Mouse (Mus musculus) midbrain, embryonic 14.5 days (tissue): Measurements from ENCODE around the gene Pik3cg. TPM values are rescaled to one million over a fixed set of nuclear protein-coding genes. Genes with fewer than 3 reads are reported as not detected.

Source experiments
- ATAC-seq: fragments of 200-750 bp; cut with Nextera tagmentation; 2 replicates; pipeline ENCODE4 v1.8.0; 2017; ENCODE audit warnings: moderate number of reproducible peaks, moderate library complexity; ENCODE audit not compliant: low FRiP score, low TSS enrichment
- DNase-seq: peaks from one replicate; pipeline ENCODE4 v3.0.0-alpha.2; 2015
- H3K27ac ChIP-seq: fragments of 300-500 bp; sonication (generic); replicated peaks from 2 replicates; pipeline ENCODE4 v1.5.1; 2014; ENCODE audit warnings: mild to moderate bottlenecking, low read depth, low read length, moderate library complexity
- H3K27me3 ChIP-seq: fragments of 300-500 bp; sonication (generic); 2 replicates; pipeline ENCODE4 v1.6.1; 2014; ENCODE audit warnings: low read length, control low read depth, mixed read lengths; ENCODE audit not compliant: control insufficient read depth, insufficient read depth
- H3K36me3 ChIP-seq: fragments of 300-500 bp; sonication (generic); 2 replicates; pipeline ENCODE4 v1.6.1; 2014; ENCODE audit warnings: low read length, control low read depth; ENCODE audit not compliant: control insufficient read depth, insufficient read depth
- H3K4me1 ChIP-seq: fragments of 300-500 bp; sonication (generic); 2 replicates; pipeline ENCODE4 v1.6.1; 2014; ENCODE audit warnings: mild to moderate bottlenecking, antibody characterized with exemption, low read length, control low read depth; ENCODE audit not compliant: control insufficient read depth, insufficient read depth
- H3K4me2 ChIP-seq: fragments of 300-500 bp; sonication (generic); 2 replicates; pipeline ENCODE4 v1.6.1; 2014; ENCODE audit warnings: mild to moderate bottlenecking, low read length, moderate library complexity
- H3K4me3 ChIP-seq: fragments of 300-500 bp; sonication (generic); replicated peaks from 2 replicates; pipeline ENCODE4 v1.5.1; 2014; ENCODE audit warnings: low read depth, low read length
- H3K9ac ChIP-seq: fragments of 300-500 bp; sonication (generic); replicated peaks from 2 replicates; pipeline ENCODE4 v1.6.1; 2014; ENCODE audit warnings: mild to moderate bottlenecking, low read length, moderate library complexity
- H3K9me3 ChIP-seq: fragments of 300-500 bp; sonication (generic); 2 replicates; pipeline ENCODE4 v1.6.1; 2016; ENCODE audit warnings: low read length, control low read depth, mixed read lengths; ENCODE audit not compliant: control insufficient read depth
- WGBS: fragments of 180-500 bp; shearing (Covaris S2); extraction: QIAGEN DNeasy Blood & Tissue Kit; methylation state at CpG from one replicate; pipeline ENCODE4 v1.1.7; 2014; 5-methylcytosine and 5-hydroxymethylcytosine counted together
- polyA plus RNA-seq: library from polyadenylated mRNA; unstranded; fragments of >200 nt; fragmentation: Nextera tagmentation; extraction: Ambion mirVana; gene quantifications from 2 replicates; pipeline ENCODE4 v1.2.1, GENCODE M21; 2014

The Pik3cg gene
- polyA plus RNA-seq, 1 experiment from 2014 or later, result 1.5 TPM

DNA sequence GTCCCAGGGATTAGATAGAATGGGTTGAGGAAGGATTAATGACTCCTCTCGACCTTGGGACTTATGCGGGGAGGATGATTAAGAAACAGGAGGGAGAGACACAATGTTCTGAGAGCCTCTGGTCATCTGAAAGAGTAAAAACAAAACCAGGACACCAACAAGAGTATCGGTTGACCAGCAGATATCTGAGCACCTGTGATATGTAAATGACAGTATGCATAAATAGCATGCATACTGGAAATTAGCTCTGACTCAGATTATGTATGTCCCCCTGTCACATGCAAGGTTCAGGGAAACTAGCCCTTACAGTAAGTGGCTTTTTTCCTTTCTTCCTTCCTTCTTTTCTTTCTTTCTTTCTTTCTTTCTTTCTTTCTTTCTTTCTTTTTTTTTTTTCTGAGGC, 28.0 kb upstream of the Pik3cg start:
- no peaks in the 10 kb centered on the region for H3K36me3 ChIP-seq
- ATAC-seq (no peak), DNase-seq (no peak)
- no peaks in the 10 kb centered on the region for H3K27me3 ChIP-seq
- H3K4me1 ChIP-seq, result no peaks in the 10 kb centered on the region
- H3K27ac ChIP-seq, result no peak overlapping the region
- no peaks in the 10 kb centered on the region for H3K9me3 ChIP-seq
- WGBS, result 76% methylated on average over 3 of the region's 3 CpGs
- H3K4me3 ChIP-seq, result no peak overlapping the region
- H3K4me2 ChIP-seq, result no peak overlapping the region
- H3K9ac ChIP-seq, result no peak overlapping the region

DNA sequence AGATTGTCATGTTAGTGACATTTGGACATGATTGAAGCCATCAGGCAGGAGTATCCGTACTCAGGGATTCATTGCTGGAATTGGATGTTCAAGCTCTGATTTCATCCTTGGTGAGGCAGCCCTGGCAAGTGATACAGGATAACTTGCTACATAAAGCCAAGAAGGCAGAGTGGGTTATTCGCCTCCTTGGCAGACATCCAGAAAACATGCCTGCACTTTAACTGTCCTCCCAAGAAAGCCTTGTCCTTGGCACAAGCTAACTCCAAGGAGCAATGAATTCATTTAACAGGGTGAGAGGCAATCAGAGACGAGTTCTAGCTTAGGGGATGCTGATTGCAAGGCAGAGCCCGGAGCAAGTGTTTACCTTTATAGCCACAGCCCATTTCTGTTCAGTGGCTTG, 25.4 kb upstream of the Pik3cg start:
- H3K9me3 ChIP-seq, result no peaks in the 10 kb centered on the region
- no peaks in the 10 kb centered on the region for H3K36me3 ChIP-seq
- H3K27me3 ChIP-seq, result no peaks in the 10 kb centered on the region
- no peaks in the 10 kb centered on the region for H3K4me1 ChIP-seq
- no peak overlapping the region for H3K27ac ChIP-seq
- DNase-seq (peak; percentile 39), ATAC-seq (no peak)
- 77% methylated on average over 4 of the region's 4 CpGs for WGBS
- no peak overlapping the region for H3K4me2 ChIP-seq
- H3K4me3 ChIP-seq, result no peak overlapping the region
- no peak overlapping the region for H3K9ac ChIP-seq

DNA sequence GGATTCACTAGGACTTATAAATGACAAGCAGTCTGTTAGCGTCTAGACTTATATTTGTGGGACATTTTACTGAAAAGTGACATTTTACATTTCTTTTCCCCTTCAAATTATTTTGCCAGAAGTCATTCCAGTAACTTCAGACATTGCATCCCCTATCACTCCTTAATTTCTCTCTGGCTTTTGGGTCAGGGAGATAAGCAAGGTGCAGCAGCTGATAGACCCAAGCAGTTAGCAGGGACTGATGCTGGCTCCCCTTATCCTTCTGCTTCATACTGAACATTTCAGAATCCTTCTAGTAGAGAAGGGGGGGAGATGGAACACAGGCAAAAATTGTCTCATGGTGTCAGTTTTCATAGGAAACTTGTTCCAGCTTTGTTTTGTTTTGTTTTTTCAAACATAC, 22.9 kb upstream of the Pik3cg start:
- Histone ChIP-seq H3K4me3 (no peak overlapping the region), H3K4me2 (no peak overlapping the region), H3K27me3 (no peaks in the 10 kb centered on the region), H3K9me3 (no peaks in the 10 kb centered on the region), H3K36me3 (no peaks in the 10 kb centered on the region), H3K27ac (no peak overlapping the region), H3K4me1 (no peaks in the 10 kb centered on the region), H3K9ac (no peak overlapping the region)
- DNase-seq (no peak), ATAC-seq (no peak)
- 91% methylated on average over 1 of the region's 1 CpGs for WGBS

DNA sequence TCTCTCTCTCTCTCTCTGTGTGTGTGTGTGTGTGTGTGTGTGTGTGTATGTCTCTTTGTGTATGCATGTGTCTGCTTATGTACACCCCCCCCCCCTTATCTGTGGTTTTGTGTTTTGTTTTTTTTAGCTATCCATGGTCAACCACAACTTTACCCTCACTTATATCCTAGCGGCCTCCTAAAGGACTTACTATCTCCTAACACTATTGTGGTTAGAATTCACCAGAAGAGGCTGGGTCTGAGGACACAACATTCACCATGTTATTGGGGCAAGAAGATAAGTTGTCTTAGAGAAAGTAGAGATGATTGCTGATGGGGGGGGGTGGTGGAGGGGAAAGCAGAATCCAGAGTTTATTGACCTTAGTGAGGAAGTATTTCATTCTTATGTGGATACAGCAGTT, 15.2 kb upstream of the Pik3cg start:
- no peaks in the 10 kb centered on the region for H3K27me3 ChIP-seq
- no peak overlapping the region for H3K4me2 ChIP-seq
- no peak overlapping the region for H3K4me3 ChIP-seq
- no peak for DNase-seq
- no peak for ATAC-seq
- H3K36me3 ChIP-seq, result no peaks in the 10 kb centered on the region
- H3K9me3 ChIP-seq, result no peaks in the 10 kb centered on the region
- H3K4me1 ChIP-seq, result no peaks in the 10 kb centered on the region
- H3K9ac ChIP-seq, result no peak overlapping the region
- 93% methylated on average over 1 of the region's 1 CpGs for WGBS
- H3K27ac ChIP-seq, result no peak overlapping the region

DNA sequence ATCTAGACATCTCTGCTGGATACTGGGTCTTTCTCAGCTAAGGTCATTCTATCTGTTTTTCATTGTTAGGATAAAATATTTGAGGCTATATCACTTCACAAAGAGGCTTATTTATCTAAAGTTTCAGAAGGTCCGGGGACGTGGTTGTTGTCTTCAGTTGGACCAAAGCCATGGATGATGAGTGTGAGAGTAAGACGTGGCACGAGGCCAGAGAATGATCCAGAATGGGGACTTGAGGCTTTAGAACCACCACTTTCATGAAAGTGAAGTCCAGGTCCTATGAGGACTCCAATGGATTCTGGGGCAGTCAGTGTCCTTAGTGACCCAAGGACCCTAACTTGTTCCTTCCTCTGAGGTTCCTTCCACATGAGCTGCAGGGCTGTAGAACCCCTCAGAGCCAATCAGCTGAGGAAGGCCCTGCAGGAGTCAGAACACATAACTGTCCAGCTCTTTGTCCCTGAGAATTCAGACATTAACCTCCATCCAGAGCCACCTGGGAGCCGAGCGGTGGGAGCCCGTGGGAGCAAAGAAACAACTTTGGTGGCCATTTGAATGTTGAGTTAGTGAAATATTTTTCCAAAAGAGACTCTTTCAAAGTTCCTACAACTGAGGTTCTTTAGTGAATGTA, 14.4 kb upstream of the Pik3cg start:
- 96% methylated on average over 7 of the region's 7 CpGs for WGBS
- Histone ChIP-seq H3K36me3 (no peaks in the 10 kb centered on the region), H3K27me3 (no peaks in the 10 kb centered on the region), H3K4me2 (no peak overlapping the region), H3K27ac (no peak overlapping the region), H3K4me3 (no peak overlapping the region), H3K4me1 (no peaks in the 10 kb centered on the region), H3K9ac (no peak overlapping the region), H3K9me3 (no peaks in the 10 kb centered on the region)
- ATAC-seq (no peak), DNase-seq (no peak)

DNA sequence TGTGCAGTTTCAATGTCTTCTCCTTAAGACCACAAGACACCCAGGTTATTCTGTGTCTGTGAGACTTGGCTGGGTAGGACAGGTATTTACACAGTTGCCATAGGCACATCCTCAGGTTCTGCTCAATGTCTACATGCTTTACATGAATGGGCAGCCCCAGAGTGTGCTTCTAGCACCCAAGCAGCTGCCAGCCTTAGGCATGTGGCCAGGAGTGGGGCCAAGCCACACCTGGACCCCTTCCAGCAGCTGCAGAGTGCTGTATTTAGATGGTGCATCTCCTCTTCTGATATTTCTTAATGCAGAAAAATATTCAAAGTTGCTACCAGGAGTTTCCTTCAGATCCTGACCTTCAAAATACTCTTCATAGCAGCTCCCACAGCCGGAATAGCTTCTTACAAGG, 11.9 kb upstream of the Pik3cg start:
- H3K27ac ChIP-seq, result no peak overlapping the region
- no peaks in the 10 kb centered on the region for H3K9me3 ChIP-seq
- H3K9ac ChIP-seq, result no peak overlapping the region
- H3K27me3 ChIP-seq, result no peaks in the 10 kb centered on the region
- H3K4me2 ChIP-seq, result no peak overlapping the region
- DNase-seq (no peak), ATAC-seq (no peak)
- H3K36me3 ChIP-seq, result no peaks in the 10 kb centered on the region
- WGBS, result 84% methylated on average over 1 of the region's 1 CpGs
- no peak overlapping the region for H3K4me3 ChIP-seq
- H3K4me1 ChIP-seq, result no peaks in the 10 kb centered on the region

DNA sequence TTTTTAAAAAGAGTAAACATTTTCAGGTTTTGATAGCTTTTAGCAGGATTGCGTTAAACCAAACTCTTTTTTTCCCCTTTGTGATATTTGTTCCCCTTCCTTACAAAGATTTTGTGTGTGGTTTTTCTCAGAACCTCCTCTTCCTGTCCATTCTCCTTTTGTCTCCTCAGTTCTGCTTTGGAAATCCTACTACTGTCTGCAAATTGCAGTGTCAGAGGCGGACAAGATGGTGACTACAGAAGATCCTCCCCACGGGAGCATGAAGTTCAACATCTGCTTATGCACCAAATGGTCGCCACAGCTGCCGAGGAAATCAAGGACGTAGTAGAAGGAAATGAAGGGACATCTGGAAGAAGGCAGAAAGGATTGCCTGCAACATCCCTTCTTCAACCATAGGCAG, 6.7 kb upstream of the Pik3cg start:
- H3K4me2 ChIP-seq, result no peak overlapping the region
- H3K27me3 ChIP-seq, result no peaks in the 10 kb centered on the region
- H3K9ac ChIP-seq, result no peak overlapping the region
- DNase-seq, result no peak
- H3K4me3 ChIP-seq, result no peak overlapping the region
- no peak overlapping the region for H3K27ac ChIP-seq
- H3K4me1 ChIP-seq, result peaks cover 3% of the 10 kb centered on the region; the same call in 1 of the 2 replicates
- no peaks in the 10 kb centered on the region for H3K9me3 ChIP-seq
- no peaks in the 10 kb centered on the region for H3K36me3 ChIP-seq
- WGBS, result 91% methylated on average over 6 of the region's 6 CpGs
- no peak for ATAC-seq

DNA sequence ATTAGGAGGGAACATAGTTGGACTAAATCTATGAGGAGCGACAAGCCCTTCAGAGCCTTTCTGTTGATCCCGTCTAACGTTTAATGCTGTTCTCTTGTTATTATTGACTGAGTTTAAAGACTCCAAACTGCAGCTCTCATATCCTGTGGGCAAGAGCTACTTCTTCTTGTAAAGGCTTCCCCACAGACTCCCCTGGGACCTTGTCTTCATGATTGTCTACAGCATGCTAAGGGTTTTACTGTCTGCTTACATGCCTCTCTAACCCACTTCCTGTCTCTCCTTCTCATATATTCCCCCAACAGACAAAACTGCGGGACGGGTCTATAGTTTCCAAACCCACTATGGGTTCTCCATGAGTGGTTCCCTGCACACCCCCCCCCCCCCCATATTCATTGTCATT, 4.2 kb upstream of the Pik3cg start:
- H3K27me3 ChIP-seq, result no peaks in the 10 kb centered on the region
- no peaks in the 10 kb centered on the region for H3K9me3 ChIP-seq
- H3K4me3 ChIP-seq, result no peak overlapping the region
- H3K36me3 ChIP-seq, result no peaks in the 10 kb centered on the region
- no peak overlapping the region for H3K4me2 ChIP-seq
- H3K9ac ChIP-seq, result no peak overlapping the region
- 93% methylated on average over 5 of the region's 5 CpGs for WGBS
- H3K27ac ChIP-seq, result no peak overlapping the region
- no peak for DNase-seq
- no peak for ATAC-seq
- peaks cover 3% of the 10 kb centered on the region; the same call in 1 of the 2 replicates for H3K4me1 ChIP-seq

DNA sequence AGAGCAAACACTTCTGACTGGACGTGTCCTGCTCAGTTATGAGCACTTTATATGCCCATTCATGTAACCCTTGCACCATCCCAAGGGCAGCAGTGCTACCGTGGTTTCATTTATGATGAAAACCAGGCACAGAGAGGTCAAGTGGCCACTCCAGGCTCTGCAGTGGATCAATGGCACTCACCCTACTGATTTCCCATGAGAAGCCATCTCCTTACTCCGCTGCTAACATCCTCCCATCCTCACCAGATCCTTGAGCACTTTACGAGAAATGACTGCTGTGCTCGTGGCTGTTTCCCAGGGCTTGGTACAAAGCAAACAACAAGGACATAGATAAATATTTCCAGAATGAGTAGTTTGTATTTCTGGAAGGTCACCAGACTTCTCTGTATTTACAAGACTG, 3.7 kb upstream of the Pik3cg start:
- Histone ChIP-seq H3K4me3 (no peak overlapping the region), H3K27ac (no peak overlapping the region), H3K36me3 (no peaks in the 10 kb centered on the region), H3K9ac (no peak overlapping the region), H3K4me1 (peaks cover 3% of the 10 kb centered on the region; the same call in 1 of the 2 replicates), H3K27me3 (no peaks in the 10 kb centered on the region), H3K4me2 (no peak overlapping the region), H3K9me3 (no peaks in the 10 kb centered on the region)
- 87% methylated on average over 5 of the region's 5 CpGs for WGBS
- ATAC-seq, result no peak
- no peak for DNase-seq
